Mouse (Mus musculus) limb, embryonic 10.5 days (tissue): ENCODE results near the gene Olfr743. TPM values are rescaled to one million over a fixed set of nuclear protein-coding genes. Genes with fewer than 3 reads are reported as not detected.
"Not testable (repeated sequence)": the region's sequence is repeated elsewhere in the genome, so short reads cannot be mapped to it uniquely, and the experiment has no call there.

Source experiments
- DNase-seq: peaks from one replicate; pipeline ENCODE4 v3.0.0-alpha.2; 2017; ENCODE audit warnings: low spot score
- H3K27ac ChIP-seq: fragments of 300-500 bp; sonication (generic); 2 replicates; pipeline ENCODE4 v1.5.1; 2016; ENCODE audit warnings: mild to moderate bottlenecking
- H3K27me3 ChIP-seq: fragments of 300-500 bp; sonication (generic); 2 replicates; pipeline ENCODE4 v1.6.1; 2016; ENCODE audit warnings: low read depth, mild to moderate bottlenecking; ENCODE audit not compliant: poor library complexity, severe bottlenecking
- H3K36me3 ChIP-seq: fragments of 300-500 bp; sonication (generic); 2 replicates; pipeline ENCODE4 v1.6.1; 2016; ENCODE audit warnings: mild to moderate bottlenecking, moderate library complexity
- H3K4me1 ChIP-seq: fragments of 300-500 bp; sonication (generic); 2 replicates; pipeline ENCODE4 v1.6.1; 2016
- H3K4me3 ChIP-seq: fragments of 300-500 bp; sonication (generic); 2 replicates; pipeline ENCODE4 v1.5.1; 2016; ENCODE audit warnings: mild to moderate bottlenecking, moderate library complexity
- H3K9me3 ChIP-seq: fragments of 300-500 bp; sonication (generic); replicated peaks from 2 replicates; pipeline ENCODE4 v1.6.1; 2016; ENCODE audit warnings: mild to moderate bottlenecking
- WGBS: fragments of 180-500 bp; shearing (Covaris S2); methylation state at CpG from one replicate; pipeline ENCODE4 v1.1.7; 2016; 5-methylcytosine and 5-hydroxymethylcytosine counted together
- polyA plus RNA-seq: library from polyadenylated mRNA; unstranded; fragments of >200 nt; fragmentation: Nextera tagmentation; extraction: Ambion mirVana; gene quantifications from 2 replicates; pipeline ENCODE4 v1.2.1, GENCODE M21; 2016

The Olfr743 gene
- polyA plus RNA-seq = not detected in 2 replicates

DNA sequence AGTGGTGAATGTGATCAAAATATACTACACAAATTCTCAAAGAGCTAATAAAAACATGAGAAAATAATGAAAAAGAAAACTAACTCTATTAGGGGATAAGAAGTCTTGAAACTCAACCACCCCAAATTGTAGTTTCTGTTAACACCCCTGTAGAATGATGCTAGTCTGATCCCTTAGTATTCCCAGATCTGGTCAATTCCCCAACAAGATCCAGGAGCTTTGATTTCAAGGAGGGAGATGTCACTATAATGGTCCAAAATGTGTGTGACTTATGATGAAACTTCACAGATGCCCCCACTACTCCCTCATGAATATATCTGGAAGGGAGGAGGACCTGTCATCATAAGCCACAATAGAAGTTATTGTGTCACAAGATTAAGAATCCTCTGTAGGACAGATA is at the start of gene Olfr743:
Gene Olfr743 (plus strand): TSS at position 301 of the 400 bp plus-strand sequence.
- H3K27ac ChIP-seq = no peak within 1 kb of the TSS
- H3K27me3 ChIP-seq = no peaks in the 10 kb centered on the region
- no peak within 1 kb of the TSS for H3K4me3 ChIP-seq
- DNase-seq = no peak
- no peaks in the 10 kb centered on the region for H3K4me1 ChIP-seq
- H3K9me3 ChIP-seq = no peaks in the 10 kb centered on the region
- no peaks in the 10 kb centered on the region for H3K36me3 ChIP-seq

DNA sequence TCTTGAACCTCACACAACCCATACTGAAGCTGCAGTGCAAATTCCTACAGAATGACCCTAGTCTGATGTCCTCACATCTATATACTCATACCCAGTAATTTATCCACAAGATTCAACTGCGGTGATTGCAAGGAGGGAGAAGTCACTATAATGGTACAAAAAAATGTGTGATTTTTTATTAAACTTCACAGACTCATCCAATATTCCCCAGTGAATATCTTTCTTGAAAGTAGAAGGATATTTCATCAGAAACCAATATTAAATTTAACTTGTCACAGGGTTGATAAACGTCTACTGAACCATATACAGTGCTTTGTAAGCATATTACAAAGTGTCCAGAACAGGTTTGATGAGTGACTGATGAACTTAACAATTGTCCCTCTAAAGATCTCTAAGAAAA is 49.2 kb upstream of the Olfr743 start, which contains the start of gene Olfr741:
Gene Olfr741 (plus strand): TSS at position 301 of the 400 bp plus-strand sequence.
- no peak within 1 kb of the TSS for H3K27ac ChIP-seq
- DNase-seq = no peak
- no peaks in the 10 kb centered on the region for H3K9me3 ChIP-seq
- no peak within 1 kb of the TSS for H3K4me3 ChIP-seq
- no peaks in the 10 kb centered on the region for H3K36me3 ChIP-seq
- no peaks in the 10 kb centered on the region for H3K4me1 ChIP-seq
- 81% methylated on average over 2 of the region's 2 CpGs for WGBS
- H3K27me3 ChIP-seq = no peaks in the 10 kb centered on the region

DNA sequence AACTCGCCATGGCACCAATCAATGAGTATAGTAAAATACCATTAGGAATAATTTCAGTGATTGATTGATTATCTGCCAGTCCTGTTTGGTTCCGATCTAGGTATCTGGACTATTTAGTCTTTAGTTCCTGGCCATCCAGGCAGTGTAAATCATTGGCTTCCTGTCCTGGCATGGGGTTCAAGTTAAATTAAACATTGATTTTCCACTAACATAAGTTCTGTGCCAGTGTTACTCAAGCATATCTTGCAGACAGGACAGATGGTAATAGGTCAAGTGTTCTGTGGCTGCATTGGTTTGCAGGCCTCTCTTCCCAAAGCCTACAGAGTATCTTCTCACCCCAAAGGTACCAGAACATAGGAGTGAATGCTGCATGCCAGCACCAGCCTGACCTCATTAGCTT is 43.2 kb upstream of the Olfr743 start:
- no peak overlapping the region for H3K27ac ChIP-seq
- no peaks in the 10 kb centered on the region for H3K4me1 ChIP-seq
- 0 out of 2 replicates have a peak, but pooled peaks cover 2% of the 10 kb centered on the region for H3K9me3 ChIP-seq
- H3K4me3 ChIP-seq = no peak overlapping the region
- H3K27me3 ChIP-seq = no peaks in the 10 kb centered on the region
- 80% methylated on average over 2 of the region's 2 CpGs for WGBS
- DNase-seq = no peak
- H3K36me3 ChIP-seq = no peaks in the 10 kb centered on the region

- Histone ChIP-seq H3K9me3 (no peaks in the 10 kb centered on the region), H3K4me1 (no peaks in the 10 kb centered on the region), H3K27ac (no peak within 1 kb of the TSS), H3K4me3 (no peak within 1 kb of the TSS), H3K27me3 (no peaks in the 10 kb centered on the region), H3K36me3 (no peaks in the 10 kb centered on the region)
- 73% methylated on average over 2 of the region's 2 CpGs for WGBS
- no peak for DNase-seq
These were observed 18.3 kb upstream of the Olfr743 start, which contains the start of gene Olfr742 for GRCm38 (mm10) chr14:50503300-50503699. TSS of gene Olfr742 (plus strand) at chr14:50503600.

DNA sequence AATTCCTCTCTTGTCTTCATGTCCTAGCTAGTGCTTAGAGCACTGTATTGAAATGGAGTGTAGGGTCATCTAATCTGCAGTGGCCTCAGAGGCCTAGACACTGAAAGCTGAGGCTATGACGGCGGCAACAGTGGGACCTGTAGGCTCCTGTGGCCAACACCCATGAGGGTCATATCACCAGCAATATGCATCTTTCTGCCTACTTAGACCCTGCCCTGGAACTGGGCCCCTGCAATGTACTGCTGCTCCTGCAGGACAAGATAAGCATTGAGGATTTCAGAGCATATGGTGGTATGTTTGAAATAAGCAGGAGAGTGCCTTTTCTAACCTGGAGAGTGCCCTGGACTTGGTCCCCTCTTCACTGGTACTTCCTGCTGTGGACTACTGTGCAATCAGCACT is 31.1 kb downstream of the Olfr743 start:
- DNase-seq = no peak
- 93% methylated on average over 2 of the region's 2 CpGs for WGBS
- no peak overlapping the region for H3K27ac ChIP-seq
- H3K4me1 ChIP-seq = no peaks in the 10 kb centered on the region
- H3K27me3 ChIP-seq = no peaks in the 10 kb centered on the region
- no peaks in the 10 kb centered on the region for H3K9me3 ChIP-seq
- no peak overlapping the region for H3K4me3 ChIP-seq
- no peaks in the 10 kb centered on the region for H3K36me3 ChIP-seq

DNA sequence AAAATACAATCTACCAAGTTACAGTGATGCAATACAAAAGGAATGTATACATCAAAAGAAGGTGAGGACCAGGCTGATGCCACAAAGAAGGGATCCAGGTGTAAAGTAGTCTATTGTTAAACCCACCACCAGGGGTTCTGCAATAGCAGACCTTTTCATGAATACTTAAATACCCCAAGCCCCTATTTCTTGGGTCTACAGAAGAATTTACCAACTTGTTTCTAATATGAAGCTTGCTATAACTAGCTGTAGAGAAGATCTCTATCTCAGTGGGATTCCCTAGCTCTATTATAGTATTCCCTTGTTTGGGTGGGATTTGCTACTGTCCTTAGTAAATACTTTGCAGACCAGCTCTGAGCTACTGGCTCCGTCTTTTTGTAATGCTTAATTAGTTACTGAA is 51.4 kb downstream of the Olfr743 start:
- not testable (repeated sequence) for H3K4me1 ChIP-seq, H3K27ac ChIP-seq, H3K9me3 ChIP-seq, H3K4me3 ChIP-seq, H3K27me3 ChIP-seq, DNase-seq, H3K36me3 ChIP-seq
- 83% methylated on average over 1 of the region's 1 CpGs for WGBS

Other genes starting within 250 kb of the Olfr743 start
- not detected in 2 replicates for gene Olfr732, start 237.6 kb upstream of the Olfr743 start, polyA plus RNA-seq
- gene Olfr733, start 220.3 kb upstream of the Olfr743 start, polyA plus RNA-seq = not detected in 2 replicates
- gene Olfr734, start 195.1 kb upstream of the Olfr743 start, polyA plus RNA-seq = not detected in 2 replicates
- gene Olfr735, start 173.0 kb upstream of the Olfr743 start, polyA plus RNA-seq = not detected in 2 replicates
- gene Tlr11, start 163.9 kb upstream of the Olfr743 start, polyA plus RNA-seq = not detected in 2 replicates
- not detected in 2 replicates for gene Olfr736, start 140.7 kb upstream of the Olfr743 start, polyA plus RNA-seq
- gene Olfr738, start 114.3 kb upstream of the Olfr743 start, polyA plus RNA-seq = not detected in 2 replicates
- not detected in 2 replicates for gene Olfr739, start 103.2 kb upstream of the Olfr743 start, polyA plus RNA-seq
- gene Olfr740, start 76.3 kb upstream of the Olfr743 start, polyA plus RNA-seq = not detected in 2 replicates
- gene Olfr741, start 49.1 kb upstream of the Olfr743 start, polyA plus RNA-seq = not detected in 2 replicates
- gene Olfr742, start 18.2 kb upstream of the Olfr743 start, polyA plus RNA-seq = not detected in 2 replicates
- gene Olfr744, start 93.0 kb downstream of the Olfr743 start, polyA plus RNA-seq = not detected in 2 replicates
- not detected in 2 replicates for gene Olfr745, start 117.5 kb downstream of the Olfr743 start, polyA plus RNA-seq
- gene Olfr746, start 125.2 kb downstream of the Olfr743 start, polyA plus RNA-seq = not detected in 2 replicates
- not detected in 2 replicates for gene Olfr747, start 171.4 kb downstream of the Olfr743 start, polyA plus RNA-seq
- gene Olfr748, start 185.5 kb downstream of the Olfr743 start, polyA plus RNA-seq = not detected in 2 replicates
- not detected in 2 replicates for gene Olfr749, start 223.3 kb downstream of the Olfr743 start, polyA plus RNA-seq